Mouse (Mus musculus): ENCODE data around the gene Socs2. TPM values are rescaled to one million over a fixed set of nuclear protein-coding genes. Genes with fewer than 3 reads are reported as not detected.

Socs2 gene
- total and polyA plus RNA-seq, 3 experiments: 87.7 to 202 (median 136) TPM

GRCm38 (mm10) chr10:95340676-95341075, 76.3 kb downstream of the Socs2 start:
- no peak for DNase-seq (ENCODE audit: low spot score)
- TF ChIP-seq POLR2AphosphoS5 (IDR thresholded peaks at IDR 0.05; ENCODE audit: insufficient replicate concordance, low read depth, low read length) (no peak), TAL1 (conservative IDR thresholded peaks at IDR 0.05; ENCODE audit: low read depth, low read length) (no peak), GATA2 (IDR thresholded peaks at IDR 0.05; ENCODE audit: borderline replicate concordance, low read depth, low read length) (no peak), CTCF (IDR thresholded peaks at IDR 0.05; ENCODE audit: low read depth, low read length) (no peak)
- no peak overlapping the region for H3K4me3 ChIP-seq (ENCODE audit: low read depth, low read length)
- H3K9me3 ChIP-seq (replicated peaks): peaks cover 5% of the 10 kb centered on the region; the same call in 1 of the 2 replicates
- peaks cover 5% of the 10 kb centered on the region; the same call in 1 of the 2 replicates for H3K27me3 ChIP-seq (ENCODE audit: insufficient read depth, low read length)
- H3K36me3 ChIP-seq (replicated peaks): no peaks in the 10 kb centered on the region
- H3K4me1 ChIP-seq (ENCODE audit: insufficient read depth, low read depth, low read length): peaks cover 27% of the 10 kb centered on the region
- ATAC-seq (ENCODE audit: extremely low read depth, insufficient number of reproducible peaks, low FRiP score, poor library complexity, severe bottlenecking): no peak

- H3K4me1 ChIP-seq (ENCODE audit: insufficient read depth, low read depth, low read length): peaks cover 36% of the 10 kb centered on the region
- H3K27me3 ChIP-seq (ENCODE audit: insufficient read depth, low read length): peaks cover 23% of the 10 kb centered on the region
- H3K36me3 ChIP-seq (replicated peaks): no peaks in the 10 kb centered on the region
- ATAC-seq (ENCODE audit: extremely low read depth, insufficient number of reproducible peaks, low FRiP score, poor library complexity, severe bottlenecking) (no peak), DNase-seq (ENCODE audit: low spot score) (no peak)
- no peak for TF ChIP-seq POLR2AphosphoS5 (IDR thresholded peaks at IDR 0.05; ENCODE audit: insufficient replicate concordance, low read depth, low read length)
- no peak for TF ChIP-seq CTCF (IDR thresholded peaks at IDR 0.05; ENCODE audit: low read depth, low read length)
- TF ChIP-seq GATA1 (IDR thresholded peaks at IDR 0.05; ENCODE audit: borderline replicate concordance, low read length): no peak
- no peak for TF ChIP-seq TAL1 (conservative IDR thresholded peaks at IDR 0.05; ENCODE audit: low read depth, low read length)
- TF ChIP-seq GATA2 (IDR thresholded peaks at IDR 0.05; ENCODE audit: borderline replicate concordance, low read depth, low read length): no peak
- no peak overlapping the region for H3K4me3 ChIP-seq (ENCODE audit: low read depth, low read length)
- no peaks in the 10 kb centered on the region for H3K9me3 ChIP-seq (replicated peaks)
Measured at GRCm38 (mm10) chr10:95337589-95337988, 79.4 kb downstream of the Socs2 start.

GRCm38 (mm10) chr10:95336781-95337544, 80.0 kb downstream of the Socs2 start:
- ATAC-seq (ENCODE audit: extremely low read depth, insufficient number of reproducible peaks, low FRiP score, poor library complexity, severe bottlenecking): no peak
- DNase-seq (ENCODE audit: low spot score): no peak
- no peaks in the 10 kb centered on the region for H3K9me3 ChIP-seq (replicated peaks)

More at GRCm38 (mm10) chr10:95336781-95337544, 80.0 kb downstream of the Socs2 start:
- peaks cover 23% of the 10 kb centered on the region for H3K27me3 ChIP-seq (ENCODE audit: insufficient read depth, low read length)
- peaks cover 36% of the 10 kb centered on the region for H3K4me1 ChIP-seq (ENCODE audit: insufficient read depth, low read depth, low read length)
- TF ChIP-seq GATA2 (IDR thresholded peaks at IDR 0.05; ENCODE audit: borderline replicate concordance, low read depth, low read length) (no peak), GATA1 (IDR thresholded peaks at IDR 0.05; ENCODE audit: borderline replicate concordance, low read length) (no peak), CTCF (IDR thresholded peaks at IDR 0.05; ENCODE audit: low read depth, low read length) (no peak), TAL1 (conservative IDR thresholded peaks at IDR 0.05; ENCODE audit: low read depth, low read length) (no peak), POLR2AphosphoS5 (IDR thresholded peaks at IDR 0.05; ENCODE audit: insufficient replicate concordance, low read depth, low read length) (no peak)
- H3K4me3 ChIP-seq (ENCODE audit: low read depth, low read length): no peak overlapping the region
- H3K36me3 ChIP-seq (replicated peaks): no peaks in the 10 kb centered on the region

Other genes starting within 250 kb of the Socs2 start
- gene Cradd, start 93.0 kb downstream of the Socs2 start, total RNA-seq (2014; fragmentation: Nextera tagmentation): 81.4 and 91.9 TPM in 2 replicates
- gene Cradd, start 93.0 kb downstream of the Socs2 start, total RNA-seq (2017): 9.0 and 9.1 TPM in 2 replicates
- gene Cradd, start 93.0 kb downstream of the Socs2 start, polyA plus RNA-seq (2012): 22.5 and 24.4 TPM in 2 replicates
- gene Mrpl42, start 84.8 kb upstream of the Socs2 start, total RNA-seq (2014; fragmentation: Nextera tagmentation): 111 and 113 TPM in 2 replicates
- 102 and 109 TPM in 2 replicates for gene Mrpl42, start 84.8 kb upstream of the Socs2 start, total RNA-seq (2017)
- 14.5 and 15.4 TPM in 2 replicates for gene Mrpl42, start 84.8 kb upstream of the Socs2 start, polyA plus RNA-seq (2012)
- 377 and 509 TPM in 2 replicates for gene Ube2n, start 98.0 kb upstream of the Socs2 start, total RNA-seq (2014; fragmentation: Nextera tagmentation)
- 134 and 148 TPM in 2 replicates for gene Ube2n, start 98.0 kb upstream of the Socs2 start, total RNA-seq (2017)
- gene Ube2n, start 98.0 kb upstream of the Socs2 start, polyA plus RNA-seq (2012): 47.3 and 56.1 TPM in 2 replicates
- 32.8 and 53.5 TPM in 2 replicates for gene Nudt4, start 147.0 kb upstream of the Socs2 start, total RNA-seq (2014; fragmentation: Nextera tagmentation)
- gene Nudt4, start 147.0 kb upstream of the Socs2 start, total RNA-seq (2017): 38.6 and 42.9 TPM in 2 replicates
- gene Nudt4, start 147.0 kb upstream of the Socs2 start, polyA plus RNA-seq (2012): 13.9 and 17.6 TPM in 2 replicates

Data from G1E (cell line).